Mouse (Mus musculus): ENCODE measurements around the gene Tmem53. TPM values are rescaled to one million over a fixed set of nuclear protein-coding genes. Genes with fewer than 3 reads are reported as not detected.
"Not testable (repeated sequence)": the region's sequence is repeated elsewhere in the genome, so short reads cannot be mapped to it uniquely, and the experiment has no call there.

Tmem53 gene
- total RNA-seq, 2 experiments from 2014 or later = 3.5 to 5.1 TPM

DNA sequence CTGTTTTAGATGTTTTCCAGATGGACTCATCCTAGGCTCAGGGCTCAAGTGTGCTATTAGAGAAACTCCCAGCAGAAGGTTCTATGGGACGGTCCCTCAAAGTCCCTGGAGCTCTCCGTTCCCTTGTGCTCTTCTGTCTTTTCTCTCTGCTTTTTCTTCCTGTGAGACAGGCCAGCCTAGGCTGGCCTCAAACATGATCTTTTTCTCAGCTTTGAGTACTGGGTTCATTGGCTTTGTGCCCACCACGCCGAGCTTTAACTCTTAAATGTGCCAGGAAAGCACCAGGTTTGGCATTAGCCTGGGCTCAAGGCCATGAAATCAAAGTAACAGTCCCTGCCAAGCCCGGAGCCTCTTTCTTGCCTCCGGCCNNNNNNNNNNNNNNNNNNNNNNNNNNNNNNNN, 10.9 kb upstream of the Tmem53 start:
- no peak for DNase-seq (ENCODE audit: low spot score in 2 of 2)

DNA sequence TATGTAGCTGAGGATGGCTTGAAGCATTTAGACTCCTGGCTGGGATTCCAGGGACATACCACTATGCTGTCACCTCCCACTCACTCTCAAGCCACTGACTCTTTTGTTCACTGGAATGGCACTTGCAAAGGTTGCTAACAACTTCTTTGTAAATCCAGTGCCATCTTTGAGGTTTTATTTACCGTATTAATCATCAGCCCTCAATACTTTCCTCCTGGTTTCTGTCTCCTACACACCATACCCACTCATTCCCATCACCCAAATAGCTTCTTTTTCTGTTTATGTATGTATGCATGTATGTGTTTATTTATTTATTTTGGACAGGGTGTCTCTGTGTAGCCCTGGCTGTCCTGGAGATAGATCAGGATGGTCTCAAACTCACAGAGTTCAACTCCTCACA, 769 bp upstream of the Tmem53 start:
- no peak for DNase-seq (ENCODE audit: low spot score in 2 of 2)

DNA sequence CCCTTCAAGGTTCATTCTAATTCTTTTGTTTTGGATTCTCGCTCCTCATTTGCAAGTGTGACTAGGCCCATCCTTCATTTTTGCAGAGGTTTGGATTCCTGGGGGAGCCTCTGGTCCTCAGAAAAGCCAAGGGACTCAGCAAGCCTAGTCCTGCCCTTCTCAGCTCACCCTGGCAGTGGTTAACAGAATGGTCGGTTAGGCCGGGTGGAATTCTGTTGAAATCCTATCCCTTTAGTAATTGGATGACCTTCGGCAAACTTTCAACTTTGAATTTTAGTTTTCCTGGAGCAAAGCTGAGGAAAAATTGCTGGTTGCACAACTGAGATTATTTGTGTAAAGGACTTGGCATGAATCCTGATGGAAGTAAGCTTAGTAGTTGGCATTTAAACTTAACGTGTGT, 600 bp downstream of the Tmem53 start:
- no peak for DNase-seq (ENCODE audit: low spot score in 2 of 2)

DNA sequence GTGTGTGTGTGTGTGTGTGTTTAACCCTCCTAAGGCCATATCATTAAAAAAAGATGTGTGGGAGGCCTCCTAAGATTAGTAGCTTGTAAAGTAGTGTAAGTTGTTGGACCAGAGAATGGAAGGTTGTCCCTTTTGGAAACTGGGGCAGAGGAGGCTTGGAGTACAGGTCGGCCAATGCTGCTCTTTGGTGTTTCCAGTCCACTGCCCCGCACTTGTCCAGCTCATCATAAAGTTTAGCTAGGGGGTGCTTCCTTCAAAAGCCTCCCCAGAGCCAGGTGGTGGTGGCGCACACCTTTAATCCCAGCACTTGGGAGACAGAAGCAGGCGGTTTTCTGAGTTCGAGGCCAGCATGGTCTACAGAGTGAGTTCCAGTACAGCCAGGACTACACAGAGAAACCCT, 1.0 kb downstream of the Tmem53 start:
- DNase-seq (ENCODE audit: low spot score in 2 of 2) = no peak

DNA sequence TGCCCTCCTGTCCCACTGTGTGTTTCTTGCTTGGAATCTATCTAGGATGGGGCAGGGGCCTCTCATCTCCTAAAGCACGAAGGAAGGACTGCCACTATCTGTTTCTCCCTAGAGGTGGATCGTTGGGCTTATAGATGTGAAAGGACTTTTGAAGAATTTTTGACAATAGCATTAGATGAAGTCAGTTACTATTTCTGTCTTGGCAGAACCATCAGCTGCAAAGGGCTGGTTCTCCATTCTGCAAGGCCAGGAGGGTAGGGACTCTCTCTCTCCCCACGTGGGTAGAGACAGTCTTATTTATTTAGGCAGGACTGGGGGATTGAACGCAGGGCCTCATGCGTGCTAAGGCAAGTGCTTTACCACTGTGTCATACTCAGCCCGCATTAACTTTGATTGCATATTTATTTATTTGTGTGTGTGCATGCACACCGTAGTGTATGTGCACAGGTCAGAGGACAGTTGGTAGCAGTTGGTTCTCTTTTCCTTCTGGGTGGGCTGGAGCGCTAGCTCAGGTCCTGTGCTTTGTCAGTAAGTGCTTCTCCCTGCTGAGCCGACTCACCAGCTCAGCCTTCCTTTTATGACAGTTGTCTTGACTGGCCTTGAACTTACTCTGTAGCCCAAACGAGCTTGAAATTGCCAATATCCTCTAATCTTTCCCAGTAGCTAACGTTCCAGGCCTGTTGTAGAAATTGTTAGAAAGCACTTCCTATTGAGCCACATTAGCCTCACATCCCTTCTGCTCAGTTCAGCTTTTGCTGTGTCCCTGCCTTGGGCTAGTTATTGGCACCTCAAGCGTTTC, 1.7 kb downstream of the Tmem53 start:
- DNase-seq (ENCODE audit: low spot score in 2 of 2) = no peak

DNA sequence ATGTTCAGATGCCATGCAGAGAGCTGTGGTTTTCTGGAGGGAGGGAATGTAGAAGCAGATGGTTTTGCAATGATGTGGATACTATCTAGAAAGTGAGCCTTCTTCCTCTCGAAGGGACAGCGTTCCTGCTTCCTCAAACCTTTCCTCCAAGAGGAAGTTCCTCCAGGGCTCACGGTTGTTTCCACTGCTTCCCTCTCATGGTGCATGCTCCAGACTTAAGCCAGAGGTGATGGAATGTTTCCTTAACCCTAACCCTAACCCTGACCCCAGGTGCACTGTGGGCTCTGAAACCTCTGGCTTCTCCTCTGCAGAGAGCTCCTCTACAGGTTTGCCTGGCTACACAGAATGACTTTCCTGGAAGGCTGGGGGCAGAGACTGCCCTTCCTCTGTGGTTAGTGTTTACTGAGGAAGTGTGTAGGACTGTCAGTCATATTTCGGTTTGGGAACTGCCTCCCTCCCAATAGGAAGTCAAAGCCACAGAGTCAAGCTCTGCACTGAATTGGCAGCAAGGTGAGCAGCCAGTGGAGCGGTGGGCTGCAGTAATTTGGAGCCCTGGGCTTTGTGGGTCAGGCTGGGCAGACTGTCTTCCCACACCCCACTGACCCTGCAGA, 2.4 kb downstream of the Tmem53 start:
- no peak for DNase-seq (ENCODE audit: low spot score in 2 of 2)

DNA sequence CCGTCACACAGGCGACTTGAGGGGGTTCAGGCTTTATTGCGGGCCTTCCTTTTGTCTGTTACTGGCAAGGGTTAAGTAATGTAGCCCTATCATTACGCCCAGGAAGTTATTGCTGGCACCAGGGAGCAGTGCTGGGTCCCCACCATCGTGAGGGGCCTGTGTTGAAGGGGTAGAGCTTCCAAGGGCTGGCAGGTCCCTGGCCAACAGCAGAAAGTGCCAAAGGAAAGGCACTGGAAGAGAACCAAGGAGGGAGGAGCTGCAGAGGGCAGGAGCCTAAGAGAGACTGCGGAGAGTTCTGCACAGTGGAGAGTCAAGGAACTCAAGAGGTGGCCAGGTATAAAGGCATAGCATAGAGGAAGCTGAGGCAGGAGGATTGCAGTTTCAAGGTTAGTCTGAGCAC, 2.9 kb downstream of the Tmem53 start:
- DNase-seq (ENCODE audit: low spot score in 2 of 2) = no peak

DNA sequence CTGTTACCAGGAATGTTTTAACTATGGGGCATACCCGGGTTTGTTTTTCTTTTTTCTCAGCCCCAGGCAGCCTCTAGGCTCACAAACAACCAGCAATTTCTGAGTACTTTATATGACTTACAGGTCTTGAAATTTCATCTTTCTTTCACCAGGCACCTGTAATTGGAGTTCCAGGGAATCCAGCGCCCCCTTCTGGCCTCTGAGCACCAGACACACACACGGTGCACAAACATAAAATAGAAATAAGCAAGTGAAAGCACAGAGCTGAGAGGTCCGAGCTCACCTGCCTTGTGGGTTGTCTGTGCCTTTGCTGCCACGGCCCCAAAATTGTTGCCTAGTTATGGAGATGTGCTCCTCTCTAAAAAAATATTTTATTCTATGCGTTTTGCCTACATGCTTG, 8.2 kb downstream of the Tmem53 start:
- DNase-seq (ENCODE audit: low spot score in 2 of 2) = not testable (repeated sequence)

DNA sequence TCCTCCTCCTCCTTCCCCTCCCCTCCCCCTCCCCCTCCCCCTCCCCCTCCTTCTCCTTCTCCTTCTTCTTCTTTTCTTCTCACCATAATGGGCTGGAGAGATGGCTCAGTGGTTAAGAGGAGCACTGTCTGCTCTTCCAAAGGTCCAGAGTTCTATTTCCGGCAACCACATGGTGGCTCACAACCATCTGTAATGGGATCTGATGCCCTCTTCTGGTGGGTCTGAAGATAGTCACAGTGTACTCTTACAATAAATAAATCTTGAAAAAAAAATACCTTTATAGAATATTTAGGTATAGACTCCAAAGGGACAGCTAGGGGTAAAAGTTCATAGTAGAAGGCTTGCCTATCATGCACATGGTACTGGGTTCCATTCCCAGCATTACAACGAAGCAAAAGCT, 9.5 kb downstream of the Tmem53 start:
- DNase-seq (ENCODE audit: low spot score in 2 of 2) = no peak

DNA sequence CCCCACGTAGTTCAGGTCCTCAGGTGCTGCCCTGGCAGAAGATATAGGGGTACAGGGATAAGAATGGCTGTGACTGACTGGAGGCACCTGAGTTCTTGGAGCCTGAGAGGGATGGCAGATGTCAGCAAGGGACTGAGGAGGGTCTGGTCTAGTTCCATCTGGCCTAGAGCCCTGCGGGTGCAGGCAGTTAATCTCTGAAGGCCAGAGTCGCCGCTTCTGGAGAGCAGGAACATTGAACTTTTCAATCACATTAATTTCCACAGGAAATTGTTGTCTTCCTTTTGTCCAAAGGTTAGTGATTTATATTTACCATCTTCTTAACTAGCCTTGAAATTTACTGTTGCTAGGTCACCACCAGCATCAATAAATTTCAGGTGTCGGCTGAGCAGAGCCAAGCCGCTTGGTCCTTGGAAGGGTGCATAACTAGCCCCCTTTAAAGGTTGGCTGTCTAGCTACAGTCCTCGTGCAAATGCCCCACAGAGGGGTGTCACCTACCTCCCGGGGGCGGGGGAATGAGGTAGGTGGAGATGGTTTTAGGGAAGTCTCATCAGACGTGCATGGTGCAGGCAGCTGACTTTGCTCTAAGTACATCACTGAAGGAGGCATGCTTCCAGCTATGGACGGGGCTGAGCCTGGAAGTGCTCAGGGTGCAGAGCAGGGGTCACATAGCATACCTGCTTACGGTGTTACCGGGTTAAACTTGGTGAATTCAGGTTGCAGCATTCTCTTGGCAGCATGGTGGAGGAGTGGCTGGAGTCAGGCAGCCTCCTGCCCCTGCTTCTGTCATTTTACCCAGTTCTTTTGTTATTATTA, 10.6 kb downstream of the Tmem53 start:
- no peak for DNase-seq (ENCODE audit: low spot score in 2 of 2)

DNA sequence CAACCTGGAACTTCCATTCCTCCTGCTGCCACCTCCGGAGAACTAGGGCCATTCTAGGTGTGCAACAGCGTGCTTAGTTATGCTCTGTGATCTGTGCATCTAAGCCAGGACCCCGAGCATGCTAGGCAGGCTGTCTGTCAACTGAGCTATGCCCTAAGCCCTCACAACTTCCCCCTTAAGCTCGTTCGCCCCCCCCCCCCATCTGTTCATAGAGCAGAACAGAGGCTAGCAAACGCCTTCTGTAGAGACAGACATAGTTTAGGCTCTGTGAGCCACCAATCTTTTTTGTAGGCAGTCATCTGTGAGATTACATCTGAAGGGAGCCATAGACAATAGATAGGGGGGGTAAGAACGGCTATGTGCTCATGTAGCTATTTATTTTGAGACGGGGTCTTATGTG, 11.2 kb downstream of the Tmem53 start:
- no peak for DNase-seq (ENCODE audit: low spot score in 2 of 2)

DNA sequence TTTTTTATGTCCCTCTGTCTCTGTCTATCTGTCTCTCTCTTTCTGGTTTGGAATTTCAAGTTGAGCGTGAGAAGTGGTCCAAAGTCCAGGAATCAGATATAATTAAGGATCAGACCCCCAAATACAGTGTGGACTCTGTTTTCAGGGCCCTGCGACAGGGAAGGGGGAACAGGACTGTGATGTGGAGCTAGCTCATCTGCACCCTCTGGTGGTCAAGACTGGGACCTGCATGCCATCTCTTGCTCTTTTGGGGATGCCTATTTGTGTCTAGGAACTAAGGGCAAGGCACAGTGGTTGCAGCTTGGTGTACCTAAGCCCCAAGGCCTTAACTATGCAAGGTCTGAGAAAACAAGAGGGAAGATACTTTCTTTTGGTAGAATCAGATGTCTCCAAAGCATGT, 15.5 kb downstream of the Tmem53 start:
- DNase-seq (ENCODE audit: low spot score in 2 of 2) = peak; percentile 73 to 88

DNA sequence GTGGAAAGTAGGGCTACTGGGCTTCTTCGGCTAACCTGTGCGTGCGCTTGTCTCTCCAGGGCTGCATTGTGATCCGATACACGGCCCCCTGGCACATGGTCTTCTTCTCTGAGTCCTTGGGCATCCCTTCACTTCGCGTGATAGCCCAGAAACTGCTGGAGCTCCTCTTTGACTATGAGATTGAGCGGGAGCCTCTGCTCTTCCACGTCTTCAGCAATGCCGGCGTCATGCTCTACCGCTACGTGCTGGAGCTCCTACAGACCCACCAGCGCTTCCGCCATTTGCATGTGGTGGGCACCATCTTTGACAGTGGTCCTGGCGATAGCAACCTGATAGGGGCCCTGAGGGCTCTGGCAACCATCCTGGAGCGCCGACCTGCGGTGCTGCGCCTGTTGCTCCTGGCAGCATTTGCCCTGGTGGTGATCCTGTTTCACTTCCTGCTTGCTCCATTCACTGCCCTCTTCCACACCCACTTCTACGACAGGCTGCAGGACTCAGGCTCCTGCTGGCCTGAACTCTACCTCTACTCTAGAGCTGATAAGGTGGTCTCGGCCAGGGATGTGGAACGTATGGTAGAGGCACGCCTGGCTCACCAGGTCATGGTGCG, 16.2 kb downstream of the Tmem53 start:
- DNase-seq (ENCODE audit: low spot score in 2 of 2) = no peak

DNA sequence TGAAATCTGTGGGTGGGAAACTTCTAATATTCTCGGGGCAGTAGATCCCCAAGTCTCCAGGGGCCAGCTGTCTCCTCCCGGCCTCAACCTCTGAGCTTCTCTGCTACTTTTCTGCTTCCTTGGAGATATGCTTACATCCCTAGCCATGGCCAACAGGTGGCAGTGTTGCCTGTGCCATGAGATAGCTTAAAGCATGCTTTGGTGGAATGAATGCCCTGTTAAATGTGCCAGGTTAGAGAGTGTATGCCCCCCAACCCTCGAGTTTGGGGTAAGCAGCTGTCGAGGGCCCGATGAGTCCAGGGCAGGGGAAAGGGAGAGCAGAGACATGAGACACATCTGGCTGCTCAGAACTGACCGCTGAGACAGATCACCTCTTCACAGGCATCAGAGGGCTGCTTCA, 18.5 kb downstream of the Tmem53 start:
- DNase-seq (ENCODE audit: low spot score in 2 of 2) = peak; percentile 72 to 81

DNA sequence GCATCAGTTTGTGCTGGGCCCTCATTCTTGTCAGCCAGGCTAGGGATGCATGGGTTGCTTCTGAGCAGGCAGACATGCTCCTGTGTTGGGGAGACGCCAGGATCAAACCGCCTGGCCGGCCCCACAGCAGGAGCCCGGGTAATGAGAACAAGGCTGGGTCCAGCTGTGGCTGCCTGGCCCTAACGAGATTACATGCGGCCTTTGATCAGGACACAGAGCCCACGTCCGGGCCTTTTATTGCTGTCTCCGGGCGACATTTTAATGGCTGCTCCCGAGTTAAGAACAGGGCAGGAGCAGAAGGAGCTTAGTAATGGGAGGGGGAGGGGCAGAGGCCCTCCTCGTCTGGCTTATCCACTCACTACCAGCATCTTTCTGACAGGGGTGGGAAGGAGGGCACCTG, 20.7 kb downstream of the Tmem53 start:
- DNase-seq (ENCODE audit: low spot score in 2 of 2) = no peak

DNA sequence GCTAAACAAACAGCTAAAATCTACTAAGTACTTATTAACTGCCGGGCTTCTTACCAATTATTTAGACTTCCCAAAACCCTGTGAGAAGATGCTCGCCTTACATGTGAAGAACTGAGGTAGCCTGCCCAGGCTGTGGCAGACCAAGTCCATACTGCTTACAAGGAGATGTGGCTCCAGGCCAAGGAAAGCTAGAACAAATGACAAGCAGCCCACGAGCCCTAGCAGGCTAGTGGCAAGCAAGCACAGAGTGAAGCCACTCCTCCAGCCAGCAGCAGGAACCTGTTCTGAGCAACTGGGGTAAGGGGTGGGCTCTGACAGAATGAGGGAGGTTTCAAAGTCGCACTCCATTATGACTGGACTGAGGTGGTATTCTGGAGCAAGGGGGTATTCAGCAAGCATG, 23.0 kb downstream of the Tmem53 start:
- DNase-seq (ENCODE audit: low spot score in 2 of 2) = no peak

DNA sequence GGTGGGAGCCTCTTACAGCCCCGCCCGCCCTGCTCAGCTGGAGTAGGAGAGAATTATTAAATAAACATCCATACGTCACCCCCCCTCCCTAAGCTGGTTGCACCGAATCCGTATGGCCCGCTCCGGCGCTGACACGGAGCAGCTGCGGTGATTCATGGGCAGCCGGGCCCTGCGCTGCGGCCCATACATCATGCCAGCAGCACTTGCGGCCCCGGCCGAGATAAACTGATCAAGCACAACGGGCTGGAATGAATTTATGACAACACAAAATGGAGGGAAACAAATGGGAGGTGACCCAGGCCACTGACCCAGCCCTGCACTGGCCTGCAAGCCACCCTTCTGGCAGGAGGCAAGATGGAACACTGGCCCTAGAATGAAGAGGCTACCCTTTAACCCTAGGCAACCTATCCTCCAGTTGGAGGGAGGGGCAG, 24.5 kb downstream of the Tmem53 start:
- no peak for DNase-seq (ENCODE audit: low spot score in 2 of 2)

DNA sequence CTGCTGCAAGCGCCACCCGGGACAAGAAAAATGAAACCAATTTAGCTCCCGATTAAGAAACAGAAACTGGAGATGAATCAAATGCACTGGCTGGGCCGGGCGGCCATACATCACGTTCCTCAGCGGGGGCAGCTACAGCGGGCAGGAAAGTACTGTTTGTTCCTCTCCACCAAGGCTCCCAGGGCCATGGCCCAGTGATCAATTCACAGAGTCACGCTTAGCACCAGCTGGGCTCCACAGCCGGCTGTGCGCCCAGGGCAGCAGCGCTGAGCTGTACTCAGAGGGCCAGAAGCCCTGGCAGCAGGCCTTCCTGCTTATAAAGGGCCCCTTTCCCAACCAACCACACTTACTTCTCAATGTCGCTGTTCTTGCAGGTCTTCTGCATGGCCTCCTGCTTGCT, 25.3 kb downstream of the Tmem53 start:
- DNase-seq (ENCODE audit: low spot score in 2 of 2) = peak in 1 of 2 experiments; percentile 39

DNA sequence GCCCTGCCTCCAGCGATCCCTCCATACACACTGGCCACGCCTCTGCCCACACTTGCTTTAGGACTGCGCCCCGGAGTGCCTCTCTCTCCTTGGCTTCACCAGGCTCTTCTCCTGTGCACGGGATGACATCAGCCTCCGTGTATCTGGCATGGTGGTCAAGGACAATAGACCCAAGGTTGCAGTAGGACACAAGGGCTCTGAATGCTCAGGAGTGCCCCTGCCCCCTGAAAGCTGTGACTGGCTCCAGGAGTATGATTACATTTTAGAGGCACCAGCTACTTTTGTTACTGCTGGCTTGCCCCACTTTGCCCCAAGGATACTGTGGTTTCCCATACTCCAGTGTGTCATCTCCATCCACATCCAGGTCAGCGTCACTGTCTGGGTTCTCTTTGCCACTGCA, 25.9 kb downstream of the Tmem53 start:
- DNase-seq (ENCODE audit: low spot score in 2 of 2) = no peak

DNA sequence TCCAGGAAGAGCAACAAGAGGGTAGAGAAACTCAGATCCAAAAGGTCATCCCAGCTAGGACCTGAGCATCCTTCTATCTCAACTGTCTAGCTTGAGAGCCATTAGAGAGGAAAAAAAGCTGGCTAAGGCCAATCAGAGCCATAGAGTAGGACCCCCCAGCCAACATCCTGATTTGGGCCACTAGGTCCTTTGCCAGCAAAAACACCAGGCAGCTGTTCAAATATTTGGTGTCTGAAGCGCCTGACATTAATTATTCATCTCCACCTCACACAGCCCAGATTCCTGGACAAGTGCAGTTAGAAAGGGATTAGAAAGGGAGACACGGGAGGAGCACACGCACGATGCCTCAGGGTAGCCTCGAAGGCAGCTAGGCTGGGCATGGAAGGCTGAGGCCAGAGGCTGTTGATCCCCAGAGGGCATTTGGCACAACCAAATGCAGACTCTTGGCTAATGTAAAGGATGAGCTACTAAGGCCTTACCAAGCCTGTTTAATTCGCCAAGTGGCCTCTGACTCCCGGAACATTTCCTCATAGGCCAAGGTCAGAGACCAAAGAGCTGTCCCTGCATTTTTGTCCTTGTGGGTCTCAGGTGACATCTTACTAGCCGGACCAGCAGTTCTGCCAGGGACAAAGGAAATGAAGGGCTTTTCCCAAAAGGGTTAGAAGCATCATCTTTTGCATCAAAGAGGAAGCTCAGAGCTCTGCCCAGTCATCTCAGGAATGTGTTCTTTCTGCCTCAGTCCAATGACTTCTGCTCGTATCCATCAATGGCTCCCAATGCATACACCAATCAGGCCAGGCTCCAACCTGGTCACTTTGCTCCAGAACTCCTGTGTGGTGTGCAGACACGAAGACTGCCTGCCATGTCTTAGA, 26.9 kb downstream of the Tmem53 start:
- DNase-seq (ENCODE audit: low spot score in 2 of 2) = peak in 1 of 2 experiments; percentile 38

DNA sequence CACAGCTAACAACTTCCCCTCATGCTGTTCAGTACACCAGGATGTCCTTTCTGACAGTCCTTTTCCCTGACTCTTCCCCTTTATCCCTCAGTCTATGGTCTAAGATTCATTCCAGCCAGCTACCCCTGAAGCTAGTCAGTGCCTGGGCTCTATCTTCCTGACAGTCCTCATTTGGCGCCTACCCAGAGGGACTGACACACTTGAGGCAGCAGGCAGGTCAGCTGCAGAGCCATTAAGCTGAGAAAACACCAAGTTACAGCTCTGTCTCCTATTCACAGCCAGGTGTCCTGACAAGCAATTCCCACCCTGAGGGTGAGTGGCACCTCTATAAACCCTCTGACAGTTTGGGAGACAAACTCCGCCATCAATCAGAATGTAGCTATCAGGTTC, 27.5 kb downstream of the Tmem53 start:
- DNase-seq (ENCODE audit: low spot score in 2 of 2) = no peak
